Comparison of ENCODE assay signal across 8 mouse cellular contexts in genomic region chr10:120872483-120872862, GRCm38 (mm10). TPM values are rescaled to one million over a fixed set of nuclear protein-coding genes. Genes with fewer than 3 reads are reported as not detected.
DNase-seq lines count a peak whose midpoint lies in the region; ATAC-seq and TF ChIP-seq lines count a peak whose summit lies in the region.

No protein-coding gene starts in this region.

- H3K9me3 ChIP-seq in intestine, embryonic 14.5 days (ENCODE audit: control insufficient read depth, low read length): no peaks in the 10 kb centered on the region
- H3K9me3 ChIP-seq in liver, embryonic 12.5 days (replicated peaks): no peaks in the 10 kb centered on the region
- no peaks in the 10 kb centered on the region for H3K9me3 ChIP-seq in neural tube, embryonic 11.5 days (ENCODE audit: control insufficient read depth, low read length)

- H3K4me3 ChIP-seq in cerebellum, adult 2 months (replicated peaks; ENCODE audit: insufficient read depth, low read depth, low read length): peak overlapping the region; percentile 15
- peak overlapping the region; percentile 27 for H3K4me3 ChIP-seq in intestine, embryonic 14.5 days (ENCODE audit: low read depth, low read length)
- no peak overlapping the region for H3K4me3 ChIP-seq in liver, embryonic 12.5 days
- H3K4me3 ChIP-seq in neural tube, embryonic 11.5 days (ENCODE audit: low read depth, low read length): no peak overlapping the region

- H3K4me1 ChIP-seq in cerebellum, adult 2 months (ENCODE audit: control insufficient read depth, insufficient read depth, low read length): no peaks in the 10 kb centered on the region
- peaks cover 38% of the 10 kb centered on the region for H3K4me1 ChIP-seq in intestine, embryonic 14.5 days (replicated peaks; ENCODE audit: control insufficient read depth, insufficient read depth, low read length)
- peaks cover 23% of the 10 kb centered on the region for H3K4me1 ChIP-seq in liver, embryonic 12.5 days
- peaks cover 4% of the 10 kb centered on the region; the same call in 1 of the 2 replicates for H3K4me1 ChIP-seq in neural tube, embryonic 11.5 days (ENCODE audit: control insufficient read depth, insufficient read depth, low read length)

- peak overlapping the region; percentile 53 for H3K4me2 ChIP-seq in intestine, embryonic 14.5 days (ENCODE audit: low read length)
- peak overlapping the region; percentile 36 for H3K4me2 ChIP-seq in liver, embryonic 12.5 days
- peak overlapping the region; percentile 33 for H3K4me2 ChIP-seq in neural tube, embryonic 11.5 days (ENCODE audit: low read depth)

- ATAC-seq in intestine, embryonic 14.5 days (replicated peaks; ENCODE audit: low FRiP score, low TSS enrichment, low read depth): peak; percentile 80
- ATAC-seq in liver, embryonic 12.5 days: no peak
- peak; percentile 83 for ATAC-seq in neural tube, embryonic 11.5 days (ENCODE audit: insufficient read depth, low FRiP score, low TSS enrichment)

- no peak for TF ChIP-seq POLR2A in cerebellum, adult 2 months (IDR thresholded peaks at IDR 0.05; ENCODE audit: borderline replicate concordance, insufficient read depth, low read length)

- WGBS in cerebellum, adult 2 months: 11% methylated on average over 13 of the region's 13 CpGs
- under 1% methylated on average over 13 of the region's 13 CpGs for WGBS in intestine, embryonic 14.5 days
- 20% methylated on average over 13 of the region's 13 CpGs for WGBS in liver, embryonic 12.5 days (ENCODE audit: insufficient replicate concordance)
- WGBS in neural tube, embryonic 11.5 days: 6% methylated on average over 13 of the region's 13 CpGs

- H3K27ac ChIP-seq in cerebellum, adult 2 months (ENCODE audit: insufficient read depth, low read length): no peak overlapping the region
- H3K27ac ChIP-seq in intestine, embryonic 14.5 days (ENCODE audit: low read depth): peak overlapping the region; percentile 89
- no peak overlapping the region for H3K27ac ChIP-seq in liver, embryonic 12.5 days
- peak overlapping the region; percentile 60; the same call in 1 of the 2 replicates for H3K27ac ChIP-seq in neural tube, embryonic 11.5 days (ENCODE audit: low read depth, low read length)

- peak; percentile 25 for DNase-seq in right cerebral cortex, postnatal 14 days
- DNase-seq in right cerebral cortex, adult 18-20 months: no peak
- DNase-seq in cerebellum, adult 2 months: peak; percentile 41 to 49
- DNase-seq in forelimb bud, embryonic 11.5 days (ENCODE audit: low read depth, low spot score): peak; percentile 100
- peak; percentile 90 for DNase-seq in intestine, embryonic 14.5 days (ENCODE audit: low spot score)
- peak; percentile 83 for DNase-seq in neural tube, embryonic 11.5 days (ENCODE audit: low spot score)
- no peak for DNase-seq in urinary bladder, postnatal 10 days (ENCODE audit: low spot score)

- no peaks in the 10 kb centered on the region for H3K36me3 ChIP-seq in intestine, embryonic 14.5 days (ENCODE audit: control insufficient read depth, insufficient read depth, low read length)
- H3K36me3 ChIP-seq in liver, embryonic 12.5 days: no peaks in the 10 kb centered on the region
- H3K36me3 ChIP-seq in neural tube, embryonic 11.5 days (ENCODE audit: control insufficient read depth, insufficient read depth, low read length): no peaks in the 10 kb centered on the region

- peak overlapping the region; percentile 29 for H3K9ac ChIP-seq in intestine, embryonic 14.5 days (ENCODE audit: low read length)
- H3K9ac ChIP-seq in liver, embryonic 12.5 days: no peak overlapping the region
- no peak overlapping the region for H3K9ac ChIP-seq in neural tube, embryonic 11.5 days (ENCODE audit: low read length)

- no peaks in the 10 kb centered on the region for H3K27me3 ChIP-seq in cerebellum, adult 2 months (ENCODE audit: control insufficient read depth, insufficient read depth, low read length)
- H3K27me3 ChIP-seq in intestine, embryonic 14.5 days (replicated peaks; ENCODE audit: control insufficient read depth, insufficient read depth, low read length): no peaks in the 10 kb centered on the region
- no peaks in the 10 kb centered on the region for H3K27me3 ChIP-seq in liver, embryonic 12.5 days (replicated peaks)
- H3K27me3 ChIP-seq in neural tube, embryonic 11.5 days (ENCODE audit: control insufficient read depth, insufficient read depth, low read length): no peaks in the 10 kb centered on the region

- peak; percentile 1; the same call in 1 of the 2 replicates for TF ChIP-seq CTCF in cerebellum, adult 2 months (IDR thresholded peaks at IDR 0.05; ENCODE audit: borderline replicate concordance, insufficient read depth, low read depth, low read length)

RNA-seq across cellular contexts. Expression of gene Msrb3, which starts 26.4 kb away (rescaled TPM):
- polyA plus RNA-seq in cerebellum, adult 2 months (2012; rRNA removed): 5.2 and 6.1 TPM in 2 replicates
- polyA plus RNA-seq in intestine, embryonic 14.5 days (2014; fragmentation: Nextera tagmentation; extraction: Ambion mirVana): 17.6 and 18.2 TPM in 2 replicates
- 1.7 and 1.8 TPM in 2 replicates for polyA plus RNA-seq in liver, embryonic 12.5 days (2016; fragmentation: Nextera tagmentation; extraction: Ambion mirVana)
- polyA plus RNA-seq in neural tube, embryonic 11.5 days (2014; fragmentation: Nextera tagmentation; extraction: Ambion mirVana): 5.1 and 5.2 TPM in 2 replicates

Comparison
In these comparisons a context has a peak if more than half of its experiments do, and no peak if none do; other contexts are left out.
1. DNase-seq: peak in right cerebral cortex, postnatal 14 days (single experiment), cerebellum, adult 2 months (2 of 2), forelimb bud, embryonic 11.5 days (single experiment), intestine, embryonic 14.5 days (single experiment) and neural tube, embryonic 11.5 days (single experiment); none in right cerebral cortex, adult 18-20 months (single experiment) and urinary bladder, postnatal 10 days (single experiment).
2. H3K27ac ChIP-seq: peak in intestine, embryonic 14.5 days (single experiment) and neural tube, embryonic 11.5 days (single experiment); none in cerebellum, adult 2 months (single experiment) and liver, embryonic 12.5 days (single experiment).
3. H3K4me3 ChIP-seq: peak in cerebellum, adult 2 months (single experiment) and intestine, embryonic 14.5 days (single experiment); none in liver, embryonic 12.5 days (single experiment) and neural tube, embryonic 11.5 days (single experiment).
4. Peak in every context shown above with its lines, with median percentiles within 50 percentile points of each other: H3K4me2 ChIP-seq.